Mouse (Mus musculus): ENCODE data around the gene Arsg. TPM values are rescaled to one million over a fixed set of nuclear protein-coding genes. Genes with fewer than 3 reads are reported as not detected.

Arsg gene
- polyA plus RNA-seq, 1 experiment, result 1.5 TPM

GRCm38 (mm10) chr11:109456261-109456660, 16.9 kb upstream of the Arsg start:
- TF ChIP-seq CTCF (IDR thresholded peaks at IDR 0.05; ENCODE audit: control insufficient read depth, insufficient read depth, low read length), result no peak
- no peak for TF ChIP-seq POLR2A (IDR thresholded peaks at IDR 0.05; ENCODE audit: borderline replicate concordance, control insufficient read depth, low read depth, low read length)
- WGBS, result 93% methylated on average over 5 of the region's 5 CpGs
- no peak overlapping the region for H3K27ac ChIP-seq (ENCODE audit: control insufficient read depth, insufficient read depth, low read depth, low read length, poor library complexity)
- H3K4me3 ChIP-seq (replicated peaks; ENCODE audit: control insufficient read depth, low read depth, low read length), result no peak overlapping the region
- H3K4me1 ChIP-seq (ENCODE audit: control insufficient read depth, insufficient read depth, low read length), result no peaks in the 10 kb centered on the region

- WGBS, result 97% methylated on average over 11 of the region's 11 CpGs
- H3K4me3 ChIP-seq (replicated peaks; ENCODE audit: control insufficient read depth, low read depth, low read length), result no peak overlapping the region
- TF ChIP-seq POLR2A (IDR thresholded peaks at IDR 0.05; ENCODE audit: borderline replicate concordance, control insufficient read depth, low read depth, low read length), result no peak
- no peak for TF ChIP-seq CTCF (IDR thresholded peaks at IDR 0.05; ENCODE audit: control insufficient read depth, insufficient read depth, low read length)
- H3K4me1 ChIP-seq (ENCODE audit: control insufficient read depth, insufficient read depth, low read length), result no peaks in the 10 kb centered on the region
- no peak overlapping the region for H3K27ac ChIP-seq (ENCODE audit: control insufficient read depth, insufficient read depth, low read depth, low read length, poor library complexity)
Observed at GRCm38 (mm10) chr11:109458165-109458564, 15.0 kb upstream of the Arsg start.

DNA sequence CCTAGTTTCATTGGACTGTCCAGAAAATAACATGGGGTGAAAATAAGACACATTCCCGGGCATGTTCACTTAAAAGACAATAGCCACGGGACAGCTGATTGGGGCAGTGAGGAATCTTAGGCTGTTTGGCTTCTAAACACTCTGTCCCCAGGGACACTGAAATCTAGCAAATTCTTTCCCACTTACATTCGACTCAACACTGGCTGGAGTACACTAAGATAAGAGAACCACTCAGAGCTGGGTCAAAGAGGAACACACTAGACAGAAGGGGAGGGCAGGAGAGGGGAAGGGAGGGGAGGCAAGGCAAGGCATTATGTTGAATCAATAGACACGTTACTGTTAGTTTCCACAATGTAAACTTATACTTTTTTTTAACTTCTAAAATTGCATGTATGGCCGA, 12.6 kb upstream of the Arsg start:
- H3K27ac ChIP-seq (ENCODE audit: control insufficient read depth, insufficient read depth, low read depth, low read length, poor library complexity), result no peak overlapping the region
- no peaks in the 10 kb centered on the region for H3K4me1 ChIP-seq (ENCODE audit: control insufficient read depth, insufficient read depth, low read length)
- TF ChIP-seq CTCF (IDR thresholded peaks at IDR 0.05; ENCODE audit: control insufficient read depth, insufficient read depth, low read length), result no peak
- no peak for TF ChIP-seq POLR2A (IDR thresholded peaks at IDR 0.05; ENCODE audit: borderline replicate concordance, control insufficient read depth, low read depth, low read length)
- no peak overlapping the region for H3K4me3 ChIP-seq (replicated peaks; ENCODE audit: control insufficient read depth, low read depth, low read length)
- WGBS, result 64% methylated on average over 5 of the region's 5 CpGs

DNA sequence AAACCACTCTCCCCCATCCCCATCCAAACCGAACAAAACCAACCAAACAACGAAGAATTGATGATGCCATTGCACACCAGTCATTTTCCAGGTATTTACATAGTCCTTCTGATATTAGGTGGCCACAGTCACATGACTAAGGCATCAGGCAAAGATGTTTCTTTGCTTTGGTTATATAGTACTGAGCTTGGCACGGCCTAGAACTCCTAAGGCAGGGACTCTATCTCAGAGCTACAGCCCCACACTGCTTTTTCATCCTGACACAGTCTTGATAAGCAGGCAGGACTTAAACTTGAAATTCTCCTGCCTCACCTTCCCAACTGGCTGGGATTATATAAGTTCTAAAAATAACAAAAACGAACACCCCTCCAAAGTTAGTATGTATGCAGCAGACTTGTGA, 8.1 kb upstream of the Arsg start:
- TF ChIP-seq CTCF (IDR thresholded peaks at IDR 0.05; ENCODE audit: control insufficient read depth, insufficient read depth, low read length) (no peak), POLR2A (IDR thresholded peaks at IDR 0.05; ENCODE audit: borderline replicate concordance, control insufficient read depth, low read depth, low read length) (no peak)
- Histone ChIP-seq H3K4me1 (ENCODE audit: control insufficient read depth, insufficient read depth, low read length) (peaks cover 4% of the 10 kb centered on the region), H3K27ac (ENCODE audit: control insufficient read depth, insufficient read depth, low read depth, low read length, poor library complexity) (no peak overlapping the region), H3K4me3 (replicated peaks; ENCODE audit: control insufficient read depth, low read depth, low read length) (no peak overlapping the region)
- 72% methylated on average over 4 of the region's 4 CpGs for WGBS

DNA sequence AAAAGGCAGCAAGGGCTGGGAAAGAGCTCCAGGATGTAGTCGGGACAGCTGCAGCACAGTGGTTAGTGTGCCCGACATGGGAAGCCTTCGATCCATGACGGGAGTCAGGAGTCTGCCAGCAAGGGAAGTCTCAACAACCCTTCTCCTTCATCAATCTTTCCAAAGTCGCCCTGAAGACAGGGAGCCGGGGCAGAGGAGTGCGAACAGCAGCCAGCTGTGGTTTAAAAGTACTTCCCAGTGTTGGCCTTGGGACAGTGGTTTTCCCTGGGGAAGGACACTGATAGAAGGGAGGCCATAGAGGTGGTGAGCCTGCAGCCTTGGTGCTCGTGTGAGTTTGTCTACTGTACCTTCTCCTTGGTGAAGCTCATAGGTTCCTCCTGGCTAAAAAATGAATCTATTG, 6.2 kb upstream of the Arsg start:
- H3K4me3 ChIP-seq (replicated peaks; ENCODE audit: control insufficient read depth, low read depth, low read length), result no peak overlapping the region
- H3K27ac ChIP-seq (ENCODE audit: control insufficient read depth, insufficient read depth, low read depth, low read length, poor library complexity), result no peak overlapping the region
- 87% methylated on average over 8 of the region's 8 CpGs for WGBS
- H3K4me1 ChIP-seq (ENCODE audit: control insufficient read depth, insufficient read depth, low read length), result peaks cover 4% of the 10 kb centered on the region
- TF ChIP-seq CTCF (IDR thresholded peaks at IDR 0.05; ENCODE audit: control insufficient read depth, insufficient read depth, low read length) (no peak), POLR2A (IDR thresholded peaks at IDR 0.05; ENCODE audit: borderline replicate concordance, control insufficient read depth, low read depth, low read length) (no peak)

- Histone ChIP-seq H3K4me1 (ENCODE audit: control insufficient read depth, insufficient read depth, low read length) (peaks cover 4% of the 10 kb centered on the region), H3K4me3 (replicated peaks; ENCODE audit: control insufficient read depth, low read depth, low read length) (no peak overlapping the region), H3K27ac (ENCODE audit: control insufficient read depth, insufficient read depth, low read depth, low read length, poor library complexity) (no peak overlapping the region)
- TF ChIP-seq POLR2A (IDR thresholded peaks at IDR 0.05; ENCODE audit: borderline replicate concordance, control insufficient read depth, low read depth, low read length), result no peak
- TF ChIP-seq CTCF (IDR thresholded peaks at IDR 0.05; ENCODE audit: control insufficient read depth, insufficient read depth, low read length), result no peak
- WGBS, result 21% methylated on average over 5 of the region's 5 CpGs
Observed at GRCm38 (mm10) chr11:109468133-109468532, 5.0 kb upstream of the Arsg start.

DNA sequence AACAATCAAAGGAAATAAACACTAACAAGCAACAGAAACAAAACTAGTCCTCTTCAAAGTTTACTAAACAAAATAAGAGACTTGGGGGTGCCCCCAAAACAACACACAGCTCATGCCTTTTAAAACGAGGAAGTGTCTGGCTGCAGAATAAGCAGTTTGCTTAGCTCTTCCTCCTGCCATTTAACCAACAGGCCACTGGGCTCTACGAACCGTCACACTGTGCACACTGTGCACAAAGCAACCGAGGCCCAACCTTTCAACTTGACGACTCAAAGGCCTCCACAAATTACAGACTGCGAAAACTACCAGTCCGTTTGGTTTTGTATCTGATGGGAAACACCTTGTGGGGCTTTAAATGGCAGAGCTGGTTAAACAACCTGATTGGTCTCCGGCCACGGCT, 3.0 kb upstream of the Arsg start:
- 24% methylated on average over 9 of the region's 9 CpGs for WGBS
- H3K4me3 ChIP-seq (replicated peaks; ENCODE audit: control insufficient read depth, low read depth, low read length), result peak overlapping the region; percentile 36
- H3K27ac ChIP-seq (ENCODE audit: control insufficient read depth, insufficient read depth, low read depth, low read length, poor library complexity), result peak overlapping the region; percentile 32
- no peak for TF ChIP-seq POLR2A (IDR thresholded peaks at IDR 0.05; ENCODE audit: borderline replicate concordance, control insufficient read depth, low read depth, low read length)
- TF ChIP-seq CTCF (IDR thresholded peaks at IDR 0.05; ENCODE audit: control insufficient read depth, insufficient read depth, low read length), result no peak
- H3K4me1 ChIP-seq (ENCODE audit: control insufficient read depth, insufficient read depth, low read length), result peaks cover 4% of the 10 kb centered on the region

DNA sequence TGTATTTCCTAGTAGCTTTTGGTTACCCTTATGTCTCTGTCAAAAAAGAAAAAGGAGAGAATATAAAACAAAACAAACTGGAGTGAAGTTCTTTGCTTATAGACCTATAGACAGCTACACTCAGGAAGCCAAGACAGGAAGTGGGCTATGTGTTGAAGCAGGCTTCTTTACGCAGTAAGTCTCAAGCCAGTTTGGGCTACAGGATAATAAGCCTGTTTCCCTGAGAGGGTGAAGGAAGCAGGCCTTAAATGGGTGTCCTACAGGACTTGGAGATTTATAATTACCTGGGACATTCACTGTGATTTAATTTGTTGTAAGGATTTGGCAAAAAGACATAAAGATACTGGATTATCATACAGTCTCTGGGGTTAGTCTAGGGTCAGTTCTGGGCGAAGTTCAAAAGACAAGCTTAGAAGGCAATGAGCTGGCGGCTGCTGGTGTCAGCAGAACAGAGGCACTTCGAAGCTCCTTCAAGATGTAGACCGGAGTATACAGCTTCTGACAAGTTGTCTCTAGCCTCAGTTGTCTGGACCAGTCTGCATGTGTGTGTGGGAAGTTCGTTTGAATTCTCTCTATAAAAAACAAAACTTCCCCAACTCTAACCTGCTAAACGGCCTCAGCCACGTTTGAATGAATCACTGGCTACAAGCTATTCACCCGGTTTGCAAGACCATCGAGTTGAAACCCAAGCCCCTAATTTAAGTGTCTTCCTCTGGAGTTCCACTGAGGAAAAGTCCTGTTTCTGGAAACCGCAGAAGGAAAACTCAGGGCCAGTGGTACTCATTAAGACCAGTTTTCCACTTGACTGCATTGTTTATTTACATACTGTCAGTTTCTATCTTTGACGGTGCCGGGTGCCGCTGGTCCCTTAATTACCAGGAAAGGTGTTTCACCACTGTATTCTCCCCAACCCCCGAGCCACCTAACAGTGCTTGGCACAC, 2.0 kb upstream of the Arsg start:
- peak overlapping the region; percentile 59 for H3K27ac ChIP-seq (ENCODE audit: control insufficient read depth, insufficient read depth, low read depth, low read length, poor library complexity)
- WGBS, result 9% methylated on average over 15 of the region's 15 CpGs
- TF ChIP-seq POLR2A (IDR thresholded peaks at IDR 0.05; ENCODE audit: borderline replicate concordance, control insufficient read depth, low read depth, low read length) (no peak), CTCF (IDR thresholded peaks at IDR 0.05; ENCODE audit: control insufficient read depth, insufficient read depth, low read length) (no peak)
- H3K4me1 ChIP-seq (ENCODE audit: control insufficient read depth, insufficient read depth, low read length), result peaks cover 4% of the 10 kb centered on the region
- H3K4me3 ChIP-seq (replicated peaks; ENCODE audit: control insufficient read depth, low read depth, low read length), result peak overlapping the region; percentile 69
